Mouse (Mus musculus) lung, embryonic 16.5 days (tissue): ENCODE measurements at regions not wholly inside any gene's neighbourhood (a gene's known extent, or its start where the extent isn't known, plus 50 kb on each side); places are given as distances from the start of the nearest gene placed in this dataset.

Source experiments
- ATAC-seq: fragments of 200-750 bp; cut with Nextera tagmentation; 2 replicates; pipeline ENCODE4 v1.8.0; 2017; ENCODE audit warnings: low read depth, mild to moderate bottlenecking, moderate library complexity
- H3K27ac ChIP-seq: fragments of 300-500 bp; sonication (generic); 2 replicates; pipeline ENCODE4 v1.5.1; 2014; ENCODE audit warnings: mild to moderate bottlenecking, control low read depth, low read length
- H3K27me3 ChIP-seq: fragments of 300-500 bp; sonication (generic); 2 replicates; pipeline ENCODE4 v1.6.1; 2014; ENCODE audit warnings: low read depth, low read length, mixed read lengths; ENCODE audit not compliant: control insufficient read depth, insufficient read depth
- H3K36me3 ChIP-seq: fragments of 300-500 bp; sonication (generic); 2 replicates; pipeline ENCODE4 v1.6.1; 2014; ENCODE audit warnings: low read length; ENCODE audit not compliant: control insufficient read depth, insufficient read depth
- H3K4me1 ChIP-seq: fragments of 300-500 bp; sonication (generic); replicated peaks from 2 replicates; pipeline ENCODE4 v1.6.1; 2014; ENCODE audit warnings: low read length, mixed read lengths; ENCODE audit not compliant: control insufficient read depth, insufficient read depth
- H3K4me2 ChIP-seq: fragments of 300-500 bp; sonication (generic); 2 replicates; pipeline ENCODE4 v1.6.1; 2014; ENCODE audit warnings: low read depth, low read length, control low read depth
- H3K4me3 ChIP-seq: fragments of 300-500 bp; sonication (generic); 2 replicates; pipeline ENCODE4 v1.5.1; 2014; ENCODE audit warnings: mild to moderate bottlenecking, low read length, control low read depth
- H3K9ac ChIP-seq: fragments of 300-500 bp; sonication (generic); 2 replicates; pipeline ENCODE4 v1.6.1; 2014; ENCODE audit warnings: low read length, control low read depth
- H3K9me3 ChIP-seq: fragments of 300-500 bp; sonication (generic); 2 replicates; pipeline ENCODE4 v1.6.1; 2016; ENCODE audit warnings: low read length; ENCODE audit not compliant: control insufficient read depth
- WGBS: fragments of 180-500 bp; shearing (Covaris S2); extraction: QIAGEN DNeasy Blood & Tissue Kit; methylation state at CpG from one replicate; pipeline ENCODE4 v1.1.7; 2014; 5-methylcytosine and 5-hydroxymethylcytosine counted together

GRCm38 (mm10) chr15:93653378-93653777, 57.7 kb upstream of the Prickle1 start:
- peaks cover 12% of the 10 kb centered on the region for H3K4me1 ChIP-seq
- ATAC-seq, result no peak
- no peak overlapping the region for H3K4me2 ChIP-seq
- H3K36me3 ChIP-seq, result no peaks in the 10 kb centered on the region
- 88% methylated on average over 1 of the region's 1 CpGs for WGBS
- no peak overlapping the region for H3K4me3 ChIP-seq
- no peaks in the 10 kb centered on the region for H3K27me3 ChIP-seq
- no peak overlapping the region for H3K9ac ChIP-seq
- H3K27ac ChIP-seq, result no peak overlapping the region
- no peaks in the 10 kb centered on the region for H3K9me3 ChIP-seq

- ATAC-seq, result peak; percentile 64
- H3K4me3 ChIP-seq, result no peak overlapping the region
- H3K27me3 ChIP-seq, result no peaks in the 10 kb centered on the region
- H3K4me2 ChIP-seq, result no peak overlapping the region
- H3K4me1 ChIP-seq, result peaks cover 2% of the 10 kb centered on the region
- no peak overlapping the region for H3K9ac ChIP-seq
- 43% methylated on average over 14 of the region's 14 CpGs for WGBS
- no peaks in the 10 kb centered on the region for H3K9me3 ChIP-seq
- no peaks in the 10 kb centered on the region for H3K36me3 ChIP-seq
- H3K27ac ChIP-seq, result no peak overlapping the region
Measured at GRCm38 (mm10) chr15:93650981-93651757, 55.5 kb upstream of the Prickle1 start.

GRCm38 (mm10) chr15:93650009-93650522, 54.4 kb upstream of the Prickle1 start:
- Histone ChIP-seq H3K4me3 (no peak overlapping the region), H3K9me3 (no peaks in the 10 kb centered on the region), H3K4me1 (no peaks in the 10 kb centered on the region; the same call in none of the 2 replicates), H3K27me3 (no peaks in the 10 kb centered on the region), H3K4me2 (no peak overlapping the region), H3K36me3 (no peaks in the 10 kb centered on the region), H3K9ac (no peak overlapping the region), H3K27ac (no peak overlapping the region)
- no peak for ATAC-seq
- 85% methylated on average over 2 of the region's 2 CpGs for WGBS

- WGBS, result 69% methylated on average over 4 of the region's 4 CpGs
- H3K27ac ChIP-seq, result no peak overlapping the region
- H3K4me2 ChIP-seq, result no peak overlapping the region
- no peak for ATAC-seq
- no peaks in the 10 kb centered on the region for H3K36me3 ChIP-seq
- no peak overlapping the region for H3K9ac ChIP-seq
- H3K9me3 ChIP-seq, result no peaks in the 10 kb centered on the region
- H3K27me3 ChIP-seq, result no peaks in the 10 kb centered on the region
- no peaks in the 10 kb centered on the region; the same call in none of the 2 replicates for H3K4me1 ChIP-seq
- no peak overlapping the region for H3K4me3 ChIP-seq
Measured at GRCm38 (mm10) chr15:93648646-93649045, 53.0 kb upstream of the Prickle1 start.

- ATAC-seq, result no peak
- Histone ChIP-seq H3K9me3 (no peaks in the 10 kb centered on the region), H3K4me3 (no peak overlapping the region), H3K9ac (no peak overlapping the region), H3K4me2 (no peak overlapping the region), H3K36me3 (no peaks in the 10 kb centered on the region), H3K27ac (no peak overlapping the region), H3K27me3 (no peaks in the 10 kb centered on the region), H3K4me1 (no peaks in the 10 kb centered on the region; the same call in none of the 2 replicates)
- 80% methylated on average over 3 of the region's 3 CpGs for WGBS
Measured at GRCm38 (mm10) chr15:93646820-93647219, 51.1 kb upstream of the Prickle1 start.

- H3K4me2 ChIP-seq, result no peak overlapping the region
- no peak overlapping the region for H3K4me3 ChIP-seq
- H3K9ac ChIP-seq, result no peak overlapping the region
- no peaks in the 10 kb centered on the region for H3K36me3 ChIP-seq
- no peak overlapping the region for H3K27ac ChIP-seq
- H3K4me1 ChIP-seq, result no peaks in the 10 kb centered on the region; the same call in 1 of the 2 replicates
- ATAC-seq, result no peak
- 64% methylated on average over 8 of the region's 8 CpGs for WGBS
- H3K9me3 ChIP-seq, result no peaks in the 10 kb centered on the region
- H3K27me3 ChIP-seq, result no peaks in the 10 kb centered on the region
Measured at GRCm38 (mm10) chr15:93645950-93646349, 50.3 kb upstream of the Prickle1 start.
